Mouse (Mus musculus) hematopoietic stem cell, adult 5-6 weeks (primary cell): ENCODE measurements around the gene Tomm7. TPM values are rescaled to one million over a fixed set of nuclear protein-coding genes. Genes with fewer than 3 reads are reported as not detected.
"Not testable (repeated sequence)": the region's sequence is repeated elsewhere in the genome, so short reads cannot be mapped to it uniquely, and the experiment has no call there.

Experiments used
- ATAC-seq, 2 experiments: fragments of 125-278 bp in 1 of 2; replicated peaks in 1 of 2; 2 replicates each; pipeline ENCODE4 v1.8.0; 2016 to 2017; ENCODE audit warnings: inconsistent platforms in 2 of 2, mild to moderate bottlenecking in 2 of 2, moderate number of reproducible peaks in 2 of 2, low read depth in 1 of 2, moderate TSS enrichment in 1 of 2; ENCODE audit not compliant: low FRiP score in 2 of 2, poor library complexity in 2 of 2, severe bottlenecking in 2 of 2, insufficient read depth in 1 of 2, low TSS enrichment in 1 of 2
- total RNA-seq: library from RNA; stranded (forward); fragments of 172-1452, 232-1000 nt; gene quantifications from 2 replicates; pipeline ENCODE4 v1.2.3, GENCODE M21; 2017

The Tomm7 gene
- total RNA-seq = 218 and 225 TPM in 2 replicates

GRCm38 (mm10) chr5:23843674-23844530, at the start of gene Tomm7:
Gene Tomm7, minus strand, starts transcription at chr5:23844161.
- ATAC-seq = peak; percentile 97 to 99

DNA sequence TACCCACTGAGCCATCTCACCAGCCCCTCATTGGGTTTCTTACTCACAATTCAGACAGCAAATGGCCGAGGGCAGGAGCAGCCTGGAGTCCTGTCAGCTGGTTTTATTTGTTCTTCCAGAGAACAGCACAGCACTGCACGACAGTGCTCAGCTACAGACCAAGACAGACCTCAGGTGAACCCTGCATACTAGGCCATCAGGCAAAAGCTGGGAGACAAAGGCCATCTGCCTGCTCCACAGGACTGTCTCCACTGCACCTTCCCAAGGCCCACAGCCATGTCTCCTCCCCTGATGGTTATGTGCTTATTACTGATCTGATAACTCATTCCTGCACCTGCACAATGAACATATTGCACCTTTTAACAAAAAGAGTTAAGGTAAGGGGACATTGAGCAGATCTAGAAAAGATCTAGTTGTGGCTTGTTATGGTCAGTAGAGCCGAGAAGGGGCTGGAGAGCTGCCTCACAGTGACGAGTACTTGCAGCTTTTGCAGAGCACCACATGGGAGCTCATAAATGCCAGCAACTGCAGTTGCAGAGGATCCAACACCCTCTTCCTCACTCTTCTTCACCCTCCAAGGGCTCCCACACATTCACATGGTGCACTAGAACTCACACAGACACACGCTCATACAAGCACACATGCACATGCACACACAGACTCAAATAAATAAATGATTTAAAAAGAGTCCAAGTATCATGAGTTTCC, 49.3 kb upstream of the Tomm7 start:
- no peak for ATAC-seq

DNA sequence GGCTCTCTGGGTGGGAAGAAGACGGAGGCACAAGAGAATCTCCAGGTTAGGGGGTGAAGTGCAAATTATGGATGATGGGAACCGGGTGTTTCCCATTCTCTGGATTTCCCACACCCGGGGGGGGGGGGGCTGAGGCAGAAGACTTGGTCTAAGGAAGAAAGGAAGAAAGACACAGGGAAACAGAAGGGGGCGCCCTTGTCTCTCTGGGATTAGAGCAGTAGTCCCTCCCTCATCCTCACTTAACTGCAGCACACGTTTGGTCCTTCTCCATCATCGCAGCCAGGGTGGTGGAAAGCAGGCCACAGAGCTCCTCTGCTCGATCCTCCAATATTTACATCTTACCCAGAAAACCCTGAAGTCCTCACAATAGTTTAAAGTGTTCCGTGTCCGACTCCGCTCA, 46.8 kb upstream of the Tomm7 start:
- ATAC-seq = no peak

- ATAC-seq = no peak
These were observed 45.5 kb upstream of the Tomm7 start for GRCm38 (mm10) chr5:23889461-23889860.

DNA sequence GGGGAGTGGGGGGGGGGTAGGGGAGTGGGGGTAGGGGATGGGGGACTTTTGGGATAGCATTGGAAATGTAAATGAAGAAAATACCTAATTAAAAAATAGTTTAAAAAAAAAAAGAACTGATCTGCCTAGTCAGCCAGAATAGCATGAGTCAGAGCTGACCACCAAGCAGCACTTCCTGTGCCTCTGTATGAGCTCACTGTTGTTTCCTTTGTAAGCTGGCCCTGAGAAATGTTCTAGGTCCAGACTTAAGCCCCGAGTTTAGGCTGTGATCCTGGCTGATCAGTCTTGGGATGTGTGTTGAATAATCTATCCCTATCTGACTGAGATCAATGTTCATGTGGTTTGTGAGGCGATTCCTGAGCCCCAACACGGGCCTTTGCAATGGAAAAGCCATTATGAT, 43.1 kb upstream of the Tomm7 start:
- no peak for ATAC-seq

GRCm38 (mm10) chr5:23874457-23874856, 30.5 kb upstream of the Tomm7 start:
- ATAC-seq = peak; percentile 69 to 78

DNA sequence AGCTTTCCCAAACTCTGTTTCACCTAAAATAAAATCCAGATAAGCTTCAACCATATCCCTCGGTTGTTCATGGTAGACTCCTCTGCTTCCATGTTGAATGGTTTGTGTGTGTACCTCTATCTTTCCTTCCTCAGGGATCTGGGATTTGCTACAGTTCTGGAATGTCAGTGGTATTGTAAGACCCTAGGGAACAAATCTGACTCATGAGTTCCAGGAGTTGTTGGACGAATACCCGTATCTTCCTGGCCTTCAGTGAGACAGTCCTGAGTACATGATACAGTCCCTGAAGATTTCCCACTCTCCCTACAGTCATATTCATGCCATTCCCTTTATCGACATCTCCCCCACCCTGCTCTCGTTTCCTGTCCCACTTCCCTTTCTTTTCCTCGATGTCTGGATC, 28.6 kb upstream of the Tomm7 start:
- no peak for ATAC-seq

GRCm38 (mm10) chr5:23871323-23871722, 27.4 kb upstream of the Tomm7 start:
- ATAC-seq = not testable (repeated sequence)

GRCm38 (mm10) chr5:23865941-23866340, 22.0 kb upstream of the Tomm7 start:
- ATAC-seq = no peak

DNA sequence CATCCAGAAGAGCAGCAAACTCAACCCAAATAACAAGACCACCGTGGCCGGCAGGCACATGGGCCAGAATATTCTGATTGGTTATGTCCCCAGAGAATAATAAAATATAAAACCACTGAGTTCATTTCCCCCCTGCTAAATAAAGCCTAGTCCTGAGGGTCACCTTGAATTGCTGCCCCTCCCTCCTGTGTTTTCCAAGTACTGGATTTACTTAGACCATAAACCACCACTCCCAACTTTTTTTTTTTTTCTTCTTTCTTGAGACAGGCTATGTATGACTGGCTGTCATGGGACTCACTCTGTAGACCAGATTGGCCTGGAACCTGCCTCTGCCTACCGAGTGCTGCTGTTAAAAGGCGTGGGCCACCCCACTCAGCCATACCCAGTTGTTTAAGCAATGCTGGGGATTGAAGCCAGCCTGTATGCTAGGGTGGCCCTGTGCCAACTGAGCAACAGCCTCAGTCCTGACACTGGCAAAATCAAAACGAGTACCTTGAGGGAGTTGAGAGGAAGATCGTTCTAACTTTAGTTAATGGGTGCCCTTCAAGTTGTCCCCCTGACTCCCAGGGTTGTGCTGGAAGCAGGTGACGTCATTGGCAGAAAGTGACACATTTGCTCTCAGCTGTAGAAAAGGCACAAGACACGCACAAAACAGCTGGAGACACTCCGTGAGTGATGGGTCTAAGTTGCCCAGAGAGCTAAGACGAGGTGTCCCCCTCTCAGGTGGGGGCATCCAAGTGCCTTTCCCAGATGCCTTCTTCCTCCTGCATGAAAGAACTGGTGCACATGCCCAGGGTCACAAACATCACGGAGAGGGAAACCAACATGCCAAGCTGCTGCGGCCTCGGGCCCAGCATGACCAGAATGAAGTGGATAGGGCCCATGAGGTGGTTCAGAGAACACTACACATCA, 20.3 kb upstream of the Tomm7 start:
- ATAC-seq = no peak

- ATAC-seq = no peak
These were observed 19.4 kb upstream of the Tomm7 start for GRCm38 (mm10) chr5:23863166-23864053.

DNA sequence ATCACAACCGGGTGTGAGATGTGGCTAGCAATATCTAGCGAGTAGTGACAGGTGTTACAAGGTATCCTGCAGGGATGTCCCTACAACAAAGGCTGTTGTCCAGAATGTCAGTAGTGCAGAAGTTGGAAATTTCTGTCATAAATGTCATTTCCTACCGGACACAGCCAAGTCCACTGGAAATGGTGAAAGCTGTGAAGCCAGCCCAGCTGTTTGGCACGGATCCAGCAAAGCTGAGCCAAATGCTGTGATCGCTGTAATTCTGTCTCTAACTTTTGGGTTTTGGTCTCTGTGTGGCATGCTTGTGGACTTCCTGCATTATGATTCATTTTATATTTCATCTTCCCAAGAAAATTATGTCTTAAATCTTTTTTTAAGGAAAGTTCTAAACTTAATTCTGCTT, 18.3 kb upstream of the Tomm7 start:
- no peak for ATAC-seq

DNA sequence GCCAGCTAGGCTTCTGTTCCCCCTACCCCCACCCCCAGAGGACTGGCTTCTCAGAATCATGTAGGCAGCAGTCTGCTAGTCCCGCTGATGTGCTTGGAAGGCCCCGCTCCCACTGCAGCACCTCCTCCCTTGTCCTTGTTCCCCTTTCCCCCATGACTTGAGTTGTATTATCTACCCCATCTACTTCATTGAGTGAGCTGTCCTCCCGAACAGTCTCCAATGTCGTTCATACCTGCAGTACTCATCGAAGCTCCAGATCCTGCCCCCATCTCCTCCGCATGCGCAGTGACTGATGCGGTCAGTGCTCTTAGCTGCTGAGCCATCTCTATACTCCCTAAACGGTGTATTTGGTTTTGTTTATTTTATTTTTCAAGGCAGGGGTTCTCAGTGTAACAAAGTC, 17.8 kb upstream of the Tomm7 start:
- ATAC-seq = no peak

DNA sequence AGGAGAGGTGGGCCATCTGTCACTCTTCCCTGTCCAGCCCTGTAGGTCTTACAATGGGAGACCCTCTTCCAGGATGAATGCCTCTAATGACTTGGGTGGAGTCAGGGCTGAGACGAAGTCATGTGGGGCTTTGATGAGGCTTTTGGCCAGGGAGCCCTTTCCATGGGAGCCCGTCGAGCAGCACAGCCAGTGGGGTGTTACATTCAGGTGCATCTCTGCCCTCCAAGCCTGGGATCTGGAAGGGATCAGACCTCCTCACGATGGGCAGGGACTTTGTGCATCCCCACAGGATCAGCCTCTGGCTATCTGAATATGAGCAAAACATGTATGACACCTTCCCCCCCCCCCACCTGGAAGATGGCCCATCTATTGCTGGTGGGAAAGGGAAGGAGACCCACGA, 15.9 kb upstream of the Tomm7 start:
- no peak for ATAC-seq

DNA sequence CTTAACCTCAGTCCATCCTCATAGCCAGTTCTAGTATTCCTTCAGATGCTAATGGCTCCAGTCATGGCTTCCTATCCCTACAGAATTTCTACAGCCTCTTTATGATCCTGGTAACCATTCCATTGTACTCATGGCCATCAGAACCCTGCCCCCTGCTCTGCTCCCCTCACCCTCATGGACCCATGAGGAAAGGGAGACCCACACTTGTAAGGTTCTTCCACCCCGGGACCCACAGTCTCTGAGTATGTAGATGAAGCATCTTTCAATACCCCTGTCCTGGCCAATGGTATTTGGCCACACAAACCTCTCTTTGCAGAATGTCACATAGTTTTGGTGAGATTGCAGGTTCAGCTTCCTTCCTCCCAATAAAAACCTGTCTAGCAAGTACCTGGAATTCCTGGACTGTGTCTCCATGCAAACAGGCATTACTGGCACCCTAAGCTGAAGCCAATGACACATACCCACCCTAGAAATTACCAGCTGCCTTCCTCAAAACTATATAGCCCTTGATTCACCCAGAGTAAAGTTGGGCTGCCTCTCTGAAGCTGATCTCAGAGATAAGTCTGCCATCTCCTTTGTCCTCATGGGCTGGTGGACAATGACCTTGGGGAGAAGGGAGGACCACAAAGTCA, 15.2 kb upstream of the Tomm7 start:
- ATAC-seq = no peak

DNA sequence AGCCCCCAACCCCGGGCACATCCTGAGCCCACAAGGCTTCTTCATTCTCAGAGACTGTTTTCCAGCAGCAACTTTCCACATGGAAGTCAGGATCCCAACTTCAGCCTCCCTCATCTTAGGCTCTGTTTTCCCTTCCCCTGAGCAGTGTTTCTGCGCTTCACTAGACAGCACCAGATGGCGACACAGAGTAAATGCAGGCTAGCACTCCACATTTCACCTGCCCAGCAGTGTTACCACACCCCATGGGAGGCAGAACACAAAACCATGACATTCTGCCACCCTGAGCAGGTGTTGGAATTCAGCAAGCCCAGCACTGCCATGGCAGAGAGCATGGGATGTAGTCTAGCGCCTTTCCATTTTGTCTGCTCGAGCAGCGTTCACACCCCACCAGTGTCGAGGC, 14.7 kb upstream of the Tomm7 start:
- 0 out of 4 replicates have a peak, but pooled peaks of 1 of the 2 experiments have one; percentile 8 for ATAC-seq
